Mouse (Mus musculus) macrophage (primary cell): ENCODE results near the gene Tenm2. TPM values are rescaled to one million over a fixed set of nuclear protein-coding genes. Genes with fewer than 3 reads are reported as not detected.

Experiments
- H3K27ac ChIP-seq: fragments of 350-480 bp; formaldehyde crosslinking; 2 replicates; pipeline ENCODE4 v1.9.0; 2021
- H3K36me3 ChIP-seq: fragments of 350-480 bp; formaldehyde crosslinking; 2 replicates; pipeline ENCODE4 v1.9.0; 2021; ENCODE audit errors: inconsistent target
- H3K4me3 ChIP-seq: fragments of 350-480 bp; formaldehyde crosslinking; 2 replicates; pipeline ENCODE4 v1.9.0; 2021; ENCODE audit errors: inconsistent target
- H3K79me2 ChIP-seq: fragments of 350-480 bp; formaldehyde crosslinking; 2 replicates; pipeline ENCODE4 v1.9.0; 2021; ENCODE audit errors: inconsistent target
- WGBS: methylation state at CpG from one replicate; pipeline ENCODE4 v1.1.7; 2026; ENCODE audit warnings: inconsistent platforms; ENCODE audit not compliant: missing documents; 5-methylcytosine and 5-hydroxymethylcytosine counted together
- polyA plus RNA-seq: library from polyadenylated mRNA; stranded (reverse); fragments of 250-400 nt; gene quantifications from 3 replicates; pipeline ENCODE4 v1.2.4, GENCODE M21; 2018; ENCODE audit warnings: inconsistent platforms

Gene Tenm2
- polyA plus RNA-seq, 1 experiment from 2014 or later: not detected

- no peaks in the 10 kb centered on the region for H3K36me3 ChIP-seq
- no peaks in the 10 kb centered on the region for H3K79me2 ChIP-seq
- 91% methylated on average over 10 of the region's 10 CpGs for WGBS
- H3K27ac ChIP-seq: no peak overlapping the region
- no peak overlapping the region for H3K4me3 ChIP-seq
Measured at GRCm38 (mm10) chr11:36305348-36305950, 930.3 kb downstream of the Tenm2 start.

DNA sequence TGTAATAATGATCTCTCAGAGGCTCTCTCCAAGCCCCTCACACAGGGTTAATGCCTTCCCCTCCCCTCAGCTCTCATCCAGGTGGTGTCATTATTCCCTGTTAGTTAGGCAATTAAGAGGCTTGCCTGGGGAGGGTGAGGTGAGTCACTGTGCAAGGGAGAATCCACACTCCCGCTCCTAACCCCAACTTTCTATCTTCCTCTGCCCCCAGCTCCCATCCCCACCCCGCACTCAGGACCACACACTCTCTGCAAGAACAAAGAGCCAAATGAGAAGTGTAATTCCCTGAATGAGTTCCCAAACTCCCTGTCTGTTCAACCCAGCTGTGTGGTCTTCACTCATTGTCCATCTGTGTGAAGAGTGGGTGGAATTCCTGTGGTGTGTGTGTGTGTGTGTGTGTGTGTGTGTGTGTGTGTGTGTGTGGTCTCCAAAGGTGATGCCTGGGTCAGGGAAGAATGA, 932.8 kb downstream of the Tenm2 start:
- H3K36me3 ChIP-seq: no peaks in the 10 kb centered on the region
- H3K4me3 ChIP-seq: no peak overlapping the region
- 91% methylated on average over 2 of the region's 2 CpGs for WGBS
- no peak overlapping the region for H3K27ac ChIP-seq
- no peaks in the 10 kb centered on the region for H3K79me2 ChIP-seq

DNA sequence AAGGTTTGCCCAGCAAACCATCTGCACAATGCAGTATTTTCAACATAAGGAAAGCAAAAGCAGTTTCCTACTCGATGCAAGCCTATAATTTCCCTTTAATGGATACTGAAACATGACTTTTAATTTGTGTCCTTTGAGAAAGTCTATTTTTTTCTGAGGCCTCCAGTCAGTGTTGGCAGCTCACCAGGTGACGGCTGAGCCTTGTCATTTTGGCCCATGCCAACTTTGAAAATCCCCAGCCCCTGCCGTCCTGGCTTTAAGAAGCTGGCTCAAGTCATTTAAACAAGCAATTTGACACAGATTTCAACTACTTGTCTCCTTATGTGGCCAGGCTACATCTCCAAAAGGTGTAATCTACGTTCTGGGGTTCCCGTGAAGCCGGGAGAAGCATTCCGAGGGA, 933.7 kb downstream of the Tenm2 start:
- H3K4me3 ChIP-seq: no peak overlapping the region
- no peak overlapping the region for H3K27ac ChIP-seq
- no peaks in the 10 kb centered on the region for H3K36me3 ChIP-seq
- 83% methylated on average over 7 of the region's 7 CpGs for whole genome bisulfite sequencing
- no peaks in the 10 kb centered on the region for H3K79me2 ChIP-seq

DNA sequence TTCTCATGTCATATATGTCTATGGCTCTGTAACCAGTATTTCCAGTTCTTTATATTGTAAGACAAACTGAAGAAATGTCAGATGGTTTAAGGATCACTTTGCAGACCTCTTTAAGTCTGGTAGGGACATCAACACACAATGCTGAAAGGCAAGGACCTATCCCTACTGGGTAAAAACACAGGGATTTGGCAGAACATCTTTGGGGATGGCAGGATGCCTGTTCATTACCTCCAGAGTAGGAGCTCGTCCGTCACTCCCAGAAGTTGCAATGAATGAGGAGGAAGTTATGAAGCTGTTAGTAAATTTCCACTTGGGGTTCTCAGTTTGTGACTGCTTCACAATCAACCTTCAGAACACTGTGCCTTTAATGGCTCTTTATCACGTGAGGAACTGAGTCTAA, 939.2 kb downstream of the Tenm2 start:
- no peaks in the 10 kb centered on the region for H3K79me2 ChIP-seq
- no peaks in the 10 kb centered on the region for H3K36me3 ChIP-seq
- no peak overlapping the region for H3K27ac ChIP-seq
- H3K4me3 ChIP-seq: no peak overlapping the region
- 73% methylated on average over 3 of the region's 3 CpGs for WGBS

GRCm38 (mm10) chr11:36292206-36292605, 943.6 kb downstream of the Tenm2 start:
- no peak overlapping the region for H3K4me3 ChIP-seq
- no peaks in the 10 kb centered on the region for H3K36me3 ChIP-seq
- H3K27ac ChIP-seq: no peak overlapping the region
- H3K79me2 ChIP-seq: no peaks in the 10 kb centered on the region
- WGBS: 42% methylated on average over 6 of the region's 6 CpGs

DNA sequence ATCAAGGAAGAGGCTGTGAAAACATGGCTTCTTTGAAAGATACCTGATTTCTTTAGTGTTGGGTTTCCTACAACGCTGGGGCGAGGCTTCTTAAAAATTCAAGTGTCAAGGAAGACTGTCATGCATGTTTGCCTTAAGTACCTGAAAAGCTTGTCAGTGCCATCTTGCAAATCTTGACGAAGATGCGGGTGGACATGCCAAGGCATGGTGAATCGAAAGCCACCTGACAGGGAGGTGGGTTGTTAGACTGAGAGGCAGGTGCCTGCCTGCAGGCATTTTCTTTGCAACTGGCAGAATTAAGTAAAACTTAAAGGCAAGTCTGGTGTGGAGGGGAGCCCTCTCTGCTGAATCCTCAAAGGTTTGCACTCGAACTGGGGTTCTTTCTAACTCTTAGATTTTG, 949.5 kb downstream of the Tenm2 start:
- 82% methylated on average over 6 of the region's 6 CpGs for WGBS
- Histone ChIP-seq H3K4me3 (no peak overlapping the region), H3K79me2 (no peaks in the 10 kb centered on the region), H3K36me3 (no peaks in the 10 kb centered on the region), H3K27ac (no peak overlapping the region)

- H3K36me3 ChIP-seq: no peaks in the 10 kb centered on the region
Measured at GRCm38 (mm10) chr11:36280533-36280932, 955.2 kb downstream of the Tenm2 start.

DNA sequence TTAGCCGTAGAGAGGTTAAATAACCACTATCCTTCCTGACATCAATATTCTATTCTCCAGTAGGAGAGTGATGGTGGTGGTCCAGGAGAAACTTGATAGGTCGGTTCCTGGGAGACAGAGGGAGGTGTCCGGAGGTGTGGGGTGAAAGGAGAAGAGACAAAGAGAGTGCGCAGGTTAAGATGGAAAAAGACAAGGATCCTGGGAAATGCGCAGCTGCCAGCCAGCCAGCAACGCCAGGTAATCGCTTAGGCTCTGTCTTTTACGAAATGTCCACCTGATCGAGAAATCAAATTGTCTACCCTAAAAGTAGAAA, 957.9 kb downstream of the Tenm2 start:
- H3K4me3 ChIP-seq: no peak overlapping the region
- H3K79me2 ChIP-seq: no peaks in the 10 kb centered on the region
- no peak overlapping the region for H3K27ac ChIP-seq
- H3K36me3 ChIP-seq: no peaks in the 10 kb centered on the region
- 82% methylated on average over 9 of the region's 9 CpGs for WGBS

More at GRCm38 (mm10) chr11:36280533-36280932, 955.2 kb downstream of the Tenm2 start:
- no peaks in the 10 kb centered on the region for H3K79me2 ChIP-seq
- no peak overlapping the region for H3K27ac ChIP-seq
- 78% methylated on average over 7 of the region's 7 CpGs for WGBS
- no peak overlapping the region for H3K4me3 ChIP-seq

DNA sequence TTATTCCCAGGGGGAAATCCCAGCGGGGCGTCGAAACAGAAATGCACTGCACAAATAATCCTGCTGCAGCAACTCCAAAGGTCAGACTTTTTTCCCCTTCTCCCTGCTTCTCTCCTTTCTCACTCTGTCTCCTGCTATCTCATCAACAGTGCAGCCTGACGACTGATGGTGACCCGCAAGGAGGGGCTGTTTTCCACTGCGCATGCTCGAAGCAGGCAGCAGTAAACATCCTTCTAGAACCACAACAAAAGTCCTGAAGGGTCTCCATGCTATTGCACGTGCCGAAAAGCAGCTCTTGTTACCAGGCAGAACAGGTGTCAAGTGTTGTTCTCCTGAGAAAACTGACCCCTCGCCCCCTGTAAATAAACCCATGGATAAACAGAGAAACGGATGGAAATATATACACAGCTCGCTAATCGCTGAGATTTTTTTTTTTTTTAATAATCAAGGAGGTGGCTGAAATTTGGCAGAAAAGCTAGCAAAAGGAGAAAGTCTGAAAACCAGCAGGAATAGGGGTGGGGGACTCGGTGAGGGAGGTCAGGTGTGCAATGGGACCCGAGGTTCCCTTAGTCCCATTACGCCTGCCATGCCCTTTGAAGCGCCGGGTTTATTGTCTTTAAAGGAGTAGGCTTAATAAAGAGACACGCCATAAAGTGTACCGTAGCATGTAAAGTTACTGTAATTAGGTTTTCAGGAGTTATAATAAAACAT, 958.4 kb downstream of the Tenm2 start:
- WGBS: 78% methylated on average over 19 of the region's 20 CpGs
- Histone ChIP-seq H3K27ac (no peak overlapping the region), H3K79me2 (no peaks in the 10 kb centered on the region), H3K36me3 (no peaks in the 10 kb centered on the region), H3K4me3 (no peak overlapping the region)

GRCm38 (mm10) chr11:36276015-36276414, 959.7 kb downstream of the Tenm2 start:
- Histone ChIP-seq H3K79me2 (no peaks in the 10 kb centered on the region), H3K36me3 (no peaks in the 10 kb centered on the region), H3K27ac (no peak overlapping the region), H3K4me3 (no peak overlapping the region)
- WGBS: 47% methylated on average over 5 of the region's 5 CpGs

- H3K4me3 ChIP-seq: no peak overlapping the region
- no peaks in the 10 kb centered on the region for H3K36me3 ChIP-seq
- no peak overlapping the region for H3K27ac ChIP-seq
- no peaks in the 10 kb centered on the region for H3K79me2 ChIP-seq
- 25% methylated on average over 1 of the region's 2 CpGs for WGBS
Measured at GRCm38 (mm10) chr11:36272149-36272548, 963.6 kb downstream of the Tenm2 start.

- WGBS: 92% methylated on average over 6 of the region's 6 CpGs
- no peak overlapping the region for H3K4me3 ChIP-seq
- H3K36me3 ChIP-seq: no peaks in the 10 kb centered on the region
- H3K79me2 ChIP-seq: no peaks in the 10 kb centered on the region
- H3K27ac ChIP-seq: no peak overlapping the region
Measured at GRCm38 (mm10) chr11:36269945-36270344, 965.8 kb downstream of the Tenm2 start.

GRCm38 (mm10) chr11:36264776-36265466, 970.8 kb downstream of the Tenm2 start:
- 94% methylated on average over 17 of the region's 17 CpGs for WGBS
- H3K27ac ChIP-seq: no peak overlapping the region
- H3K79me2 ChIP-seq: no peaks in the 10 kb centered on the region
- H3K4me3 ChIP-seq: no peak overlapping the region
- H3K36me3 ChIP-seq: no peaks in the 10 kb centered on the region

DNA sequence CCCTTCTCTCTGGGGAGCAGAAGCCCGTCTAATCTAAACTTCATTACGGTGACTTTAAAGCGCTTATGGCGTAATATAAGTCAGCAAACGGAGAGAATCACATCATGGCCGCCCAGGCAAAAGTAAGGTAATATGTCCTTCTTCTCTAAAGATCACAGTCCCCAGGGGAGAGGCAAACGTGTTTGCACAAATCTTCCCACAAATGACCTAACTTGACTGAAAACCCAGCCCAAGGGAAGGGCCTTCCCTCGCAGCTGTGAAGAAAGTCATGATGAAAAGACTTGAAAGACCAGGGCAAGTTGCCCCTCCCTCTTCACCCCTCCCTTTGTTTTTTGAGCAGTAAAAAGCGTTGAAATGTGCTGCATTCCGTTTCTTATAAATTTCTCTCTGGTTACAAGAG, 971.9 kb downstream of the Tenm2 start:
- no peak overlapping the region for H3K4me3 ChIP-seq
- H3K27ac ChIP-seq: no peak overlapping the region
- WGBS: 73% methylated on average over 10 of the region's 10 CpGs
- no peaks in the 10 kb centered on the region for H3K79me2 ChIP-seq
- no peaks in the 10 kb centered on the region for H3K36me3 ChIP-seq

DNA sequence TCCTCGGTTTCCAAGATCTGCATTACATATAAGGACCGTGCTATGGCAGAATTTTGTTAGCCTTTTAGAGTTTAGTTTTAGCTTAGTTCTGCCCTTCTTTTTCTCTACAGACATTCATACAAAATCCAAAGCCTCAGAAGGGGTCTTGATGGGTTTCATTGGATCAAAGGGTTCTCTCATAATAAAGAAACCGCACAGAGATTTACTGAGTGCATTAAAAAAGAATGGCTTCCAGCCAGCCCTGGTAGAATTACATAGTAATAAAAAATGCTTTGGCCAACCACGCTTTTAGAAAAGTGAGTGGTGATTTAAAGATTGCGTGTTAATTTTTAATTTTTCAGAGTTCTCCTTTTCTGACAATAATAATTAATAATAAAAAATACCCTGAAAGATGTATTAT, 978.6 kb downstream of the Tenm2 start:
- no peaks in the 10 kb centered on the region for H3K36me3 ChIP-seq
- no peak overlapping the region for H3K4me3 ChIP-seq
- H3K79me2 ChIP-seq: no peaks in the 10 kb centered on the region
- no peak overlapping the region for H3K27ac ChIP-seq
- 80% methylated on average over 5 of the region's 5 CpGs for WGBS
